Mouse (Mus musculus): Measurements from ENCODE around the gene Vmn1r35.
"Not testable (repeated sequence)": the region's sequence is repeated elsewhere in the genome, so short reads cannot be mapped to it uniquely, and the experiment has no call there.

Gene Vmn1r35

GRCm38 (mm10) chr6:66685806-66686205 is at the start of gene Vmn1r35:
TSS of gene Vmn1r35 (minus strand) at chr6:66685906.
- DNase-seq (ENCODE audit: low spot score), result no peak

DNA sequence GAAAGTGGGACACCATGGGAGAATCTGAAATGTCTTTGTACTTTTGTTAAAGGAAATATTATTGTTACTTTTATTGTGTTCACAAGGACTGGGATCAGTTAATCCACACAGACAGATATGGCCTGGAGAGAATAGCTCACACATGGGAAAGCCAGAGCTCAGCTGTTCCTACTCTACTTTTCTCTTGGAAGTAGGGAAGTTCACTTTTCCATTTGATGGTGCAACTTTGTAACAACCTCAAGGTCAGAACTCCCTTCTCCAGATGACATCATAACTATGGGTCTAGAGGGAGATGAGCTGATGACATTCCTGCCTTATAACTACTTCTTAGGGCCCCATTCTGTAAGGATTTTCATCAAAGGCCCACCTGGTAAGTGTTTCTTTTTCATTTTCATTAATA is 43.4 kb upstream of the Vmn1r35 start, which contains the start of gene Vmn1r37:
Gene Vmn1r37 (plus strand): TSS at position 301 of the 400 bp plus-strand sequence.
- DNase-seq (ENCODE audit: low spot score), result not testable (repeated sequence)

DNA sequence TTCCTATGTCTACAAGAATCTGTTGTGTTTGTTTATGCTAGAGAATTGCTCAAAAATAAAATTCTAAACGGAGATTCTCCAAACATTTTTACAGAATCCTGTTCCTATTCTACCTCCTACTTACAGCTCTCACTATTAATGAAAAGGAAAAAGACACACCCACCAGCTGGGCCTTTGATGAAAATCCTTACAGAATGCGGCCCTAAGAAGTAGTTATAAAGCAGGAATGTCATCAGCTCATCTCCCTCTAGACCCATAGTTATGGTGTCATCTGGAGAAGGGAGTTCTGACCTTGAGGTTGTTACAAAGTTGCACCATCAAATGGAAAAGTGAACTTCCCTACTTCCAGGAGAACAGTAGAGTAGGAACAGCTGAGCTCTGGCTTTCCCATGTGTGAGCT is 33.4 kb upstream of the Vmn1r35 start, which contains the start of gene Vmn1r36:
Gene Vmn1r36 (minus strand): TSS at position 101 of the 400 bp plus-strand sequence.
- not testable (repeated sequence) for DNase-seq (ENCODE audit: low spot score)

DNA sequence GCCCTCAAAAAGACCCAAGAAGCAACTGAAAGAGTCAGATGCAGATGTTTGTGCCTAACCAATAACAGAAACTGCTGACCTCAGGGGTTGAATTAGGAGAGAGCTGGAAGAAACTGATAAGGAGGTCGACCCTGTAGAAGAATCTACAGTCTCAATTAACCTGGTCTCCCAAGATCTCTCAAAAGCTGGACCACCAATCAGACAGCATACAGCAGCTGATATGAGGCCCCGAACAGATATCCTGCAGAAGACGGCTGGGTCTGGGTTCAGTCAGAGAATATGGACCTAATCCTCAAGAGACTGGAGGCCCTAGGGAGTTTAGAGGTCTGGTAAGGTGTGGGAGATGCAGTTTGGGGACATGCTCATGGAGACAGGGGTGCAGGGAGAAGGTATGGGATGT is 28.1 kb upstream of the Vmn1r35 start:
- no peak for DNase-seq (ENCODE audit: low spot score)

DNA sequence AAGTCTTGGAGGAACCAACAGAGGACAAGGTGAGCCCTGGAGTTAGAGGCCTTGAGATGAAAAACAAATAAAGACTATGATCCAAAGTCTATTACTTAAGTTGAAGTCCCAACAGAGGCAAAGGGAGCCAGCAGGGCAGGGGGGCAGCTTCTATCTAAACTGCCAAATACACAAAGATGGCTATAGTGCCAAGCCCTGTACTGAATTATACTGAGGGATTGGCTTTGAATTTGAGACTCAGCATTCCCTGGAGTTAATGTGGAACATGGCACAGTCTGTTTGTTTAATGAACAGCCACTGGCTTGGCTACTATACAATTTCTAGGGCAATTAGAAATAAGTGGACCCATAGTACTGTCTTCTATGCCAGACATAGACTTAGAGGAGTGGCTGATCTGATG is 23.2 kb upstream of the Vmn1r35 start:
- no peak for DNase-seq (ENCODE audit: low spot score)

DNA sequence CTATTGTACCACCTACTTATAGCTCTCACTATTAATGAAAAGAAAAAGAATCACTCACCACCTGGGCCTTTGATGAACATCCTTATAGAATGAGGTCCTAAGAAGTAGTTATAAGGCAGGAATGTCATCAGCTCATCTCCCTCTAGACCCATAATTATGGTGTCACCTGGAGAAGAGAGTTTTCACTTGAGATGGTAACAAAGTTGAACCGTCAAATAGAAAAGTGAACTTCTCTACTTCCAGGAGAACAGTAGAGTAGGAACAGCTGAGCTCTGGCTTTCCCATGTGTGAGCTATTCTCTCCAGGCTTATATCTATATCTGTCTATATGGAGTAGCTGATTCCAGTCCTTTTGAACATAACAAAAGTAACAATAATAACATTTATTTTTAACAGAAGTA is 41.9 kb downstream of the Vmn1r35 start, which contains the start of gene Vmn1r34:
Gene Vmn1r34 (minus strand): TSS at position 101 of the 400 bp plus-strand sequence.
- no peak for DNase-seq (ENCODE audit: low spot score)

All from left cerebral cortex, adult 11 months (tissue).